Mouse (Mus musculus) hematopoietic stem cell, adult 5-6 weeks (primary cell): ENCODE measurements around the gene Rreb1. TPM values are rescaled to one million over a fixed set of nuclear protein-coding genes. Genes with fewer than 3 reads are reported as not detected.
A peak's percentile ranks its signal among the peaks of the same experiment; 100 is the strongest.

Source experiments
- ATAC-seq, 2 experiments: fragments of 125-278 bp in 1 of 2; replicated peaks in 1 of 2; 2 replicates each; pipeline ENCODE4 v1.8.0; 2016 to 2017; ENCODE audit warnings: inconsistent platforms in 2 of 2, mild to moderate bottlenecking in 2 of 2, moderate number of reproducible peaks in 2 of 2, low read depth in 1 of 2, moderate TSS enrichment in 1 of 2; ENCODE audit not compliant: low FRiP score in 2 of 2, poor library complexity in 2 of 2, severe bottlenecking in 2 of 2, insufficient read depth in 1 of 2, low TSS enrichment in 1 of 2
- total RNA-seq: library from RNA; stranded (forward); fragments of 172-1452, 232-1000 nt; gene quantifications from 2 replicates; pipeline ENCODE4 v1.2.3, GENCODE M21; 2017

The Rreb1 gene
- total RNA-seq, 1 experiment from 2014 or later, result 25.5 TPM

GRCm38 (mm10) chr13:37936351-37936750 lies 158.2 kb downstream of the Rreb1 start:
- no peak for ATAC-seq

- ATAC-seq, result no peak
Observed at GRCm38 (mm10) chr13:37940167-37940566, 162.0 kb downstream of the Rreb1 start.

GRCm38 (mm10) chr13:37940649-37941048 lies 162.4 kb downstream of the Rreb1 start:
- no peak for ATAC-seq

GRCm38 (mm10) chr13:37941138-37941645 lies 163.0 kb downstream of the Rreb1 start:
- no peak for ATAC-seq

GRCm38 (mm10) chr13:37941950-37942886 lies 164.0 kb downstream of the Rreb1 start:
- ATAC-seq, result no peak

GRCm38 (mm10) chr13:37942887-37943331 lies 164.7 kb downstream of the Rreb1 start:
- ATAC-seq, result no peak

GRCm38 (mm10) chr13:37943466-37943865 lies 165.3 kb downstream of the Rreb1 start:
- no peak for ATAC-seq

GRCm38 (mm10) chr13:37944306-37944705 lies 166.1 kb downstream of the Rreb1 start:
- no peak for ATAC-seq

GRCm38 (mm10) chr13:37945392-37945791 lies 167.2 kb downstream of the Rreb1 start:
- ATAC-seq, result no peak

GRCm38 (mm10) chr13:37946734-37947133 lies 168.5 kb downstream of the Rreb1 start:
- peak; percentile 37 to 63; a peak in 2 of 4 replicates for ATAC-seq

GRCm38 (mm10) chr13:37952981-37953380 lies 174.8 kb downstream of the Rreb1 start:
- no peak for ATAC-seq

GRCm38 (mm10) chr13:37954318-37954717 lies 176.1 kb downstream of the Rreb1 start:
- ATAC-seq, result no peak

- peak; percentile 26 to 33; a peak in 2 of 4 replicates for ATAC-seq
Observed at GRCm38 (mm10) chr13:37958498-37959238, 180.5 kb downstream of the Rreb1 start.

GRCm38 (mm10) chr13:37959239-37959907 lies 181.2 kb downstream of the Rreb1 start:
- ATAC-seq, result peak; percentile 56 to 65

- no peak for ATAC-seq
Observed at GRCm38 (mm10) chr13:37959936-37960335, 181.7 kb downstream of the Rreb1 start.

GRCm38 (mm10) chr13:37962541-37962940 lies 184.3 kb downstream of the Rreb1 start:
- no peak for ATAC-seq

GRCm38 (mm10) chr13:37963354-37964007 lies 185.3 kb downstream of the Rreb1 start:
- peak; percentile 55 to 60; a peak in 3 of 4 replicates for ATAC-seq
